Mouse (Mus musculus) spleen, postnatal 10 days (tissue): ENCODE measurements around the gene Med16.
"Not testable (repeated sequence)": the region's sequence is repeated elsewhere in the genome, so short reads cannot be mapped to it uniquely, and the experiment has no call there.

Source experiments
- DNase-seq, 2 experiments: peaks; one replicate each; pipeline ENCODE4 v3.0.0; 2021 to 2022; ENCODE audit warnings: low spot score in 2 of 2

Med16 gene

GRCm38 (mm10) chr10:79884938-79885337 lies 23.8 kb downstream of the Med16 start:
- not testable (repeated sequence) for DNase-seq

GRCm38 (mm10) chr10:79884446-79884845 lies 24.3 kb downstream of the Med16 start:
- DNase-seq: no peak

GRCm38 (mm10) chr10:79883297-79884084 lies 25.2 kb downstream of the Med16 start:
- peak; percentile 69 to 87 for DNase-seq

GRCm38 (mm10) chr10:79881981-79882380 lies 26.7 kb downstream of the Med16 start:
- peak in 1 of 2 experiments; percentile 57 for DNase-seq

GRCm38 (mm10) chr10:79880721-79881120 lies 28.0 kb downstream of the Med16 start:
- no peak for DNase-seq

GRCm38 (mm10) chr10:79879527-79879926 lies 29.2 kb downstream of the Med16 start:
- DNase-seq: no peak

GRCm38 (mm10) chr10:79877757-79878156 lies 31.0 kb downstream of the Med16 start:
- no peak for DNase-seq

GRCm38 (mm10) chr10:79877174-79877573 lies 31.5 kb downstream of the Med16 start:
- DNase-seq: no peak

- DNase-seq: no peak
These were observed 34.3 kb downstream of the Med16 start, which contains the start of the genes Prtn3 and Plppr3 for GRCm38 (mm10) chr10:79874290-79874862. TSS of gene Prtn3 (plus strand) at chr10:79874476. TSS of gene Plppr3 (minus strand) at chr10:79874634.

GRCm38 (mm10) chr10:79873715-79874289 lies 34.9 kb downstream of the Med16 start:
- DNase-seq: no peak

- no peak for DNase-seq
These were observed 35.4 kb downstream of the Med16 start for GRCm38 (mm10) chr10:79873313-79873712.

GRCm38 (mm10) chr10:79872862-79873261 lies 35.9 kb downstream of the Med16 start:
- DNase-seq: no peak

GRCm38 (mm10) chr10:79871845-79872244 lies 36.9 kb downstream of the Med16 start:
- no peak for DNase-seq

GRCm38 (mm10) chr10:79866601-79867000 lies 42.1 kb downstream of the Med16 start:
- no peak for DNase-seq

- DNase-seq: no peak
These were observed 42.9 kb downstream of the Med16 start for GRCm38 (mm10) chr10:79865801-79866295.

- no peak for DNase-seq
These were observed 43.5 kb downstream of the Med16 start for GRCm38 (mm10) chr10:79865189-79865601.

- no peak for DNase-seq
These were observed 44.2 kb downstream of the Med16 start for GRCm38 (mm10) chr10:79864351-79865188.

- no peak for DNase-seq
These were observed 45.8 kb downstream of the Med16 start for GRCm38 (mm10) chr10:79862925-79863324.

- no peak for DNase-seq
These were observed 46.5 kb downstream of the Med16 start for GRCm38 (mm10) chr10:79862049-79862788.

GRCm38 (mm10) chr10:79861230-79862048 lies 47.3 kb downstream of the Med16 start:
- no peak for DNase-seq
